Mouse (Mus musculus) B cell, adult 67 days (primary cell): Measurements from ENCODE around the gene Cldn34c3. TPM values are rescaled to one million over a fixed set of nuclear protein-coding genes. Genes with fewer than 3 reads are reported as not detected.

Source experiments
- total RNA-seq, 2 experiments: library from RNA; stranded (reverse); gene quantifications; 4 replicates each; pipeline ENCODE4 v1.2.4; 2023

Gene Cldn34c3
- not detected for total RNA-seq

DNA sequence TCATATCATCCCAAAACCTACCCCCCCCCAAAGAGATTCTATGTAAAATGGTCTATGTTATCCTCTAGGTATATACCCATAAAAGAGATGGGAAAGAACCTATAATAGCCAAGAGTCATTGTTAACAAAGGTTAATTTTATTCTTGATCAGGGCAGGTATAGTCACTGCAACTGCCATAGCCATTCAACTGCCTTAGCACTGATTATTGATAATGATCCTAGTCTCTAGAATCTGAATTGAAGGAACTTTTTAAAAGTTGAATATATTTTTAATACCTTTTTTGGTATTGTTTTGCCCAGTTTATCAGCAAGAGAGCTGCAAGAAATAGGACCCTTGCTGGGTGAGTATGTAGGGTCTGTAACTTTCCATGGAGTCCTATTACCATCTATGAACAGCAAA lies at the start of gene Cldn34c3:
TSS of gene Cldn34c3 (plus strand) at position 301 of the 400 bp plus-strand sequence.

Other genes starting within 250 kb of the Cldn34c3 start
- 1 to 10 TPM in 1 of 2 experiments, not detected in 1; 1.3 TPM for gene Cldn34c2, start 212.0 kb upstream of the Cldn34c3 start, total RNA-seq
- not detected for gene Gm17467, start 88.9 kb upstream of the Cldn34c3 start, total RNA-seq